Mouse (Mus musculus) v-Abl transformed pro-B cells (cell line): ENCODE data around the gene Gm42688.

Experiments
- in situ Hi-C, 2 experiments: fragments of 400-800 bp; cut with MboI; formaldehyde crosslinking; loops; one replicate each; pipeline ENCODE4 v1.15.1; 2025; ENCODE audit not compliant: unreplicated experiment in 2 of 2

The Gm42688 gene

GRCm38 (mm10) chr6:83080210-83080609 lies 21.2 kb upstream of the Gm42688 start:
- in situ Hi-C loops, result loop anchor here in 1 of 2 experiments (25.0 kb wide), 1 partner anchor 1118 kb away; the partner anchor contains the start of gene Mrpl19

- in situ Hi-C loops, result loop anchor here in 1 of 2 experiments (25.0 kb wide), 1 partner anchor 1121 kb away; the partner anchor contains the start of gene Mrpl19
Observed at GRCm38 (mm10) chr6:83083497-83083896, 17.9 kb upstream of the Gm42688 start.

GRCm38 (mm10) chr6:83084477-83084876 lies 16.9 kb upstream of the Gm42688 start:
- in situ Hi-C loops, result loop anchor here in 1 of 2 experiments (25.0 kb wide), 1 partner anchor 1122 kb away; the partner anchor contains the start of gene Mrpl19

- in situ Hi-C loops, result loop anchor here in 1 of 2 experiments (25.0 kb wide), 1 partner anchor 1124 kb away; the partner anchor contains the start of gene Mrpl19
Observed at GRCm38 (mm10) chr6:83086121-83087035, 15.0 kb upstream of the Gm42688 start, which contains the start of gene Lbx2. Gene Lbx2 (plus strand): TSS chr6:83086367.

GRCm38 (mm10) chr6:83087205-83087925 lies 14.1 kb upstream of the Gm42688 start:
- in situ Hi-C loops, result loop anchor here in 1 of 2 experiments (25.0 kb wide), 1 partner anchor 1125 kb away; the partner anchor contains the start of gene Mrpl19

GRCm38 (mm10) chr6:83087926-83088260 lies 13.5 kb upstream of the Gm42688 start:
- in situ Hi-C loops, result loop anchor here in 1 of 2 experiments (25.0 kb wide), 1 partner anchor 1126 kb away; the partner anchor contains the start of gene Mrpl19

- in situ Hi-C loops, result loop anchor here in 1 of 2 experiments (25.0 kb wide), 1 partner anchor 1130 kb away; the partner anchor contains the start of gene Mrpl19
Observed at GRCm38 (mm10) chr6:83092416-83093127, 8.8 kb upstream of the Gm42688 start.

- in situ Hi-C loops, result loop anchor here in 1 of 2 experiments (5.0 to 25.0 kb wide), 2 partner anchors 184 to 1134 kb away; partner anchors contain the start of gene Mrpl19
Observed at GRCm38 (mm10) chr6:83095968-83096367, 5.4 kb upstream of the Gm42688 start.

GRCm38 (mm10) chr6:83098411-83098810 lies 3.0 kb upstream of the Gm42688 start:
- in situ Hi-C loops, result loop anchor here in 1 of 2 experiments (5.0 to 25.0 kb wide), 2 partner anchors 186 to 1136 kb away; partner anchors contain the start of gene Mrpl19

GRCm38 (mm10) chr6:83101688-83102556 lies 505 bp downstream of the Gm42688 start:
- in situ Hi-C loops, result loop anchor here (5.0 to 10.0 kb wide), 6 partner anchors 53 to 403 kb away; partner anchors contain the start of genes 1700003E16Rik (in 1 of the 2), Dguok (in 1 of the 2), Mob1a (in 1 of the 2) and Mthfd2 (in 1 of the 2)

- in situ Hi-C loops, result loop anchor here (5.0 to 10.0 kb wide), 6 partner anchors 52 to 402 kb away; partner anchors contain the start of genes 1700003E16Rik (in 1 of the 2), Dguok (in 1 of the 2), Mob1a (in 1 of the 2) and Mthfd2 (in 1 of the 2)
Observed at GRCm38 (mm10) chr6:83103130-83103650, 1.8 kb downstream of the Gm42688 start.

- in situ Hi-C loops, result loop anchor here (5.0 to 10.0 kb wide), 6 partner anchors 51 to 401 kb away; partner anchors contain the start of genes 1700003E16Rik (in 1 of the 2), Dguok (in 1 of the 2), Mob1a (in 1 of the 2) and Mthfd2 (in 1 of the 2)
Observed at GRCm38 (mm10) chr6:83104158-83104557, 2.7 kb downstream of the Gm42688 start.

GRCm38 (mm10) chr6:83107566-83108400 lies 6.4 kb downstream of the Gm42688 start:
- in situ Hi-C loops, result loop anchor here (5.0 to 10.0 kb wide), 6 partner anchors 47 to 397 kb away; partner anchors contain the start of genes 1700003E16Rik (in 1 of the 2), Dguok (in 1 of the 2), Mob1a (in 1 of the 2) and Mthfd2 (in 1 of the 2)

GRCm38 (mm10) chr6:83108762-83109668 lies 7.6 kb downstream of the Gm42688 start, which contains the start of gene Mrpl53:
Gene Mrpl53 (plus strand): TSS chr6:83109040.
- in situ Hi-C loops, result loop anchor here (5.0 to 10.0 kb wide), 6 partner anchors 46 to 396 kb away; partner anchors contain the start of genes 1700003E16Rik (in 1 of the 2), Dguok (in 1 of the 2), Mob1a (in 1 of the 2) and Mthfd2 (in 1 of the 2)

GRCm38 (mm10) chr6:83111510-83112136 lies 10.2 kb downstream of the Gm42688 start:
- in situ Hi-C loops, result no loop called here
